ENCODE assay signal across 11 mouse cellular contexts in the genomic region with DNA sequence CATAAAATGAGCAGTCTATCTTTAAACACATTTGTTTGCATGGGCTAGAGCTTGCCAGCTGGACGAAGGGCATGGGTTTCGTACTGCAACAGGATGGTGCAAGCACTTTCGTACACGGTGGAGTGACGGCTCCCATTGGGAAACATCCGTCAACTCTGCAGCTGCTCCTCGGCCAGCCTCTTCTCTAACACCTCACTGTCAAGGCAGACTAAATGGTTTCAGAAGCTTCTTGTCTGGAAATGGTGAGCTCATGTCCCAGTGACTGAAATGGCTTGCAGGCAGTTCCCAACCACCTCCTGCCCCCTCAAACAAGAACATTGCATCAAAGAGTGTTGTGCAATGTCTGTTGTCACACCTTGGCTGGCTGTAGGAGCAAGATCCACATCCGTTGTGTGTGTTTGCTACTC.
DNase-seq lines count a peak whose midpoint lies in the region; ATAC-seq lines count a peak whose summit lies in the region.
"Had no signal": no experiment of that assay in that cellular context is flagged by ENCODE, and none has a peak within 500 bp of the region (broad histone marks: within the 10 kb centered on the region; RNA-seq: fewer than 3 reads in every experiment).

No protein-coding gene starts in this region.

- no peaks in the 10 kb centered on the region for H3K27me3 ChIP-seq in neural tube, embryonic 15.5 days (replicated peaks)

- no peak overlapping the region for H3K4me2 ChIP-seq in neural tube, embryonic 15.5 days

- peak; percentile 44 for DNase-seq in embryo, embryonic 10 days (ENCODE audit: low spot score)
- no peak for DNase-seq in embryo, embryonic 9.5 days (ENCODE audit: extremely low spot score)
- peak; percentile 13 for DNase-seq in adrenal gland, postnatal 25 days
- peak; percentile 7 for DNase-seq in large intestine, adult 2 months (ENCODE audit: low read depth, low spot score)
- peak; percentile 86 for DNase-seq in lung, postnatal 10 days
- DNase-seq in kidney, postnatal 14 days: no peak
- DNase-seq in cerebellum, adult 9-10 months: no peak
- DNase-seq: cerebellum, adult 9-11 months had no signal

- ATAC-seq in neural tube, embryonic 15.5 days (ENCODE audit: low FRiP score): no peak
- ATAC-seq: forebrain, embryonic 14.5 days; hindbrain, embryonic 16.5 days had no signal

- no peaks in the 10 kb centered on the region for H3K9me3 ChIP-seq in neural tube, embryonic 15.5 days (replicated peaks)

- no peak overlapping the region for H3K9ac ChIP-seq in neural tube, embryonic 15.5 days (replicated peaks)

- H3K27ac ChIP-seq in neural tube, embryonic 15.5 days (replicated peaks): no peak overlapping the region

- no peaks in the 10 kb centered on the region for H3K36me3 ChIP-seq in neural tube, embryonic 15.5 days

- no peak overlapping the region for H3K4me3 ChIP-seq in neural tube, embryonic 15.5 days (replicated peaks)

- WGBS in large intestine, adult 2 months: 19% methylated on average over 8 of the region's 8 CpGs
- 59% methylated on average over 8 of the region's 8 CpGs for WGBS in neural tube, embryonic 15.5 days

- H3K4me1 ChIP-seq in neural tube, embryonic 15.5 days: no peaks in the 10 kb centered on the region

Comparison
In these comparisons a context has a peak if more than half of its experiments do, and no peak if none do; other contexts are left out.
1. DNase-seq: peak in embryo, embryonic 10 days (single experiment), adrenal gland, postnatal 25 days (single experiment), large intestine, adult 2 months (single experiment) and lung, postnatal 10 days (single experiment); none in embryo, embryonic 9.5 days (single experiment), kidney, postnatal 14 days (single experiment) and cerebellum, adult 9-10 months (single experiment).